Mouse (Mus musculus) megakaryocyte, embryonic 14.5 days (primary cell): ENCODE measurements around the gene Serpina9. TPM values are rescaled to one million over a fixed set of nuclear protein-coding genes. Genes with fewer than 3 reads are reported as not detected.
"Not testable (repeated sequence)": the region's sequence is repeated elsewhere in the genome, so short reads cannot be mapped to it uniquely, and the experiment has no call there.

Experiments used
- H3K27me3 ChIP-seq: replicated peaks from 2 replicates; pipeline ENCODE3; 2012; ENCODE audit warnings: inconsistent platforms
- H3K36me3 ChIP-seq: replicated peaks from 2 replicates; pipeline ENCODE3; 2012; ENCODE audit warnings: low read length, inconsistent platforms, mixed read lengths
- H3K4me1 ChIP-seq: 2 replicates; pipeline ENCODE4 v1.6.1; 2012; ENCODE audit warnings: inconsistent platforms
- H3K4me3 ChIP-seq: replicated peaks from 2 replicates; pipeline ENCODE3; 2012; ENCODE audit warnings: moderate library complexity, mild to moderate bottlenecking, inconsistent platforms
- H3K9me3 ChIP-seq: 2 replicates; pipeline ENCODE4 v1.6.1; 2012; ENCODE audit warnings: inconsistent platforms
- FLI1 ChIP-seq: IDR thresholded peaks from 2 replicates; pipeline ENCODE4 v1.6.1; 2012; ENCODE audit warnings: low read length, inconsistent platforms, mixed read lengths
- GATA1 ChIP-seq: IDR thresholded peaks from 3 replicates; pipeline ENCODE4 v1.6.1; 2012; ENCODE audit warnings: mixed read lengths, low read length, inconsistent platforms, borderline replicate concordance
- polyA plus RNA-seq: library from polyadenylated mRNA; stranded (reverse); fragments of >175 nt; gene quantifications from 2 replicates; pipeline ENCODE4 v1.2.3, GENCODE M21; 2012; ENCODE audit warnings: low replicate concordance; ENCODE audit not compliant: insufficient read depth

Gene Serpina9
- polyA plus RNA-seq, 1 experiment = not detected

DNA sequence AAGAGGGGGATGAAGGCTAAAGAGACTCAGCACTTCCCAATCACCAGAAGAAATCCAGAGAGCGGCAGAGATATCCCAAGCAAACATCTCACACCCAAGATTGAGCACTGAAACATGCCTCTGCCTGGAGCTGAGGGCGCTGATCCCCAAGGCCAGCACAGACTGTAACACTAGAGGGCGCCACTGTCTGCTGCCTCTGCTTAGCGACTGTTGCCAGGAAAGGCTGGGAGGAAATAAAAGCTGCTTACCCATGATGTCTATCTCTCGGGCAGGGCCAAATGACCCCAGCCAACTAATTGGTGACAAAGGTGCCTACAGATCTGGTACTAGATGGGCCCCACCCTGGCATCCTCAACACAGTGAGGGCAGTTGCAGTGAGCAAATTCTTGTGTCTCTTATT, 35.7 kb downstream of the Serpina9 start:
- H3K9me3 ChIP-seq = no peaks in the 10 kb centered on the region
- no peak for TF ChIP-seq FLI1
- no peak for TF ChIP-seq GATA1
- H3K36me3 ChIP-seq = no peaks in the 10 kb centered on the region
- H3K4me1 ChIP-seq = no peaks in the 10 kb centered on the region
- H3K27me3 ChIP-seq = no peaks in the 10 kb centered on the region
- no peak overlapping the region for H3K4me3 ChIP-seq

DNA sequence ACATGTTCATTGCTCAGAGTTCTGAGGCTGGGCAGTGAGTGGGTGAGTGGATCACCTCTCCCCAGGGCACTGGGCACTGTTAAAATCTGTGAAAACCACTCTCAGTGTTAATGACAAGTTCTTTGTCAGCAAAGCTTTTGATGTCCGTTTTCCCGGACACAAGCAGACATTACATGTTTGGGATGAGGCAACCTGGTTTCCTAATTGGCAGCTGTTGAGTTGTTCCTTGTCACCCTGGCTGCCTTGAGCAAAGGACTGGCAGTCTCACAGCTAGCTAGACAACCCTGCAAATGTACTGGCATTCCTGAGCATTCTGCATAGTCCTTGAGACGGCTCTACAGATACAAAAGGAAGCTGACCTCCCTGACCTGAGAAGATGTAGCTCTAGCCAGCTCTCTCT, 36.5 kb downstream of the Serpina9 start:
- Histone ChIP-seq H3K4me1 (no peaks in the 10 kb centered on the region), H3K27me3 (no peaks in the 10 kb centered on the region), H3K36me3 (no peaks in the 10 kb centered on the region), H3K4me3 (no peak overlapping the region), H3K9me3 (0 out of 2 replicates have a peak, but pooled peaks cover 4% of the 10 kb centered on the region)
- no peak for TF ChIP-seq GATA1
- no peak for TF ChIP-seq FLI1

DNA sequence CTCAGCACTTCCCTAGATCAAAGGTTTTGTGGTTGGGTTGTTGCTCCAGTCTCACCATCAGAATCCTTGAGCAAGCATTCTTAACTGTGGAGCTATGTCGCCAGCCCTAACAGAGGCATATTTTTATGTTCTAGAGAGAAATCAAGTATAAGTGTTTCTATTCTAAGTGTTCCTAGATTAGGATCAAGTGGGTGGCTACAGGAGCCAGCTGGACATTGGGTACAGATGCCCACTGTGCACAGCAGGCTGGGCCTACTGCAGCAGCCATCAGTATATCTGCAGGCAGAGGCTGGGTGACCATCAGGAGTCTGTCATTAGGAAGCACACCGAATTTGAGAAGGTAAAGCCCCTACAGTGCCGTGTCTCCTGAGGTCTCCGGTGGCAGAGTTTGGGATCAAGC, 42.5 kb downstream of the Serpina9 start:
- Histone ChIP-seq H3K27me3 (no peaks in the 10 kb centered on the region), H3K4me3 (no peak overlapping the region), H3K9me3 (peaks cover 19% of the 10 kb centered on the region), H3K36me3 (no peaks in the 10 kb centered on the region), H3K4me1 (no peaks in the 10 kb centered on the region)
- TF ChIP-seq GATA1 (no peak), FLI1 (no peak)

DNA sequence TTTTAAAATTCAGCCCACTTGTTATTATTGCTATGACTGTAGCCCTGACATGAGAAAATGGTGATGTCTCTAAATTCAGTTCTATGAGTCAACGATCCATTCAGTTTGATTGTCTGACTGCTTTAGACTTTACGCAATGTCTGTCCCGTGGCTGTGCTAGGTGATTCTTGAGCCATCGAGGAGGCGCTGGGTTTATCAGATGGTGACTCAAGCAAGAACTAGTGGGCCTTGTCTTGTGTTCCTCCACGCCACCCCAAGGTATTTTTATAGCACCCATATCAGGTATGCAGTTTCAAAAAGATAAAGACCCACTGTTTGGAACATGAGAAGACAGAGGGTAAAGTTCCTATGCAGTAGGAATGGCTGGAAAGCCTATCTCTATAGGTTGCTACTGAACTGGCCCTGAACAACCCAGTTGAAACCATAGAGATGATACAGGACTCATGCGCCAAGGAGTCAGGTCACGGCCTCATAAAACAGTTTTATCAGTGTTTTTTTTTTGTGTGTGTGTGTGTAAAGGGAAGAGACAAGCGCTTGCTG, 43.9 kb downstream of the Serpina9 start:
- Histone ChIP-seq H3K27me3 (no peaks in the 10 kb centered on the region), H3K9me3 (peaks cover 31% of the 10 kb centered on the region), H3K4me3 (no peak overlapping the region), H3K36me3 (no peaks in the 10 kb centered on the region), H3K4me1 (no peaks in the 10 kb centered on the region)
- TF ChIP-seq GATA1 (no peak), FLI1 (no peak)

DNA sequence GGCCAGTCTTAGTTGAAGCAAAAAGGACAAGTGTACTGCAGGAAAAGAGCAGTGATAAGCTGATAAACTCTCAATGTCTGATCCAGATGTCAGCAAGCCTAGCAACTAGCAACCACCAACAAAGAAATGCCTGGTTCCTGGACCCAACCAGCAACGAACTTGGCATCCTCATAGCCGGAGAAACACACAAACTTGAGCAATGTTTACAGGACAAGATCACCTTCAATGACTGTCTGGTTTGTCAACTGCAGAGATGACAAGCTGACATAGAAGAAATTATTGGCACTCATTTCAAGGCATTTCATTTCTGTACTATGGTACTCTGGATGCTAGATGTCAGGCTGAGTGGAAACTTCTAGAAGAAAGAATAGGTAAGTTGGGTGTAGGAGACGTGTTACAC, 46.8 kb downstream of the Serpina9 start:
- H3K9me3 ChIP-seq = peaks cover 41% of the 10 kb centered on the region
- TF ChIP-seq GATA1 (no peak), FLI1 (no peak)

DNA sequence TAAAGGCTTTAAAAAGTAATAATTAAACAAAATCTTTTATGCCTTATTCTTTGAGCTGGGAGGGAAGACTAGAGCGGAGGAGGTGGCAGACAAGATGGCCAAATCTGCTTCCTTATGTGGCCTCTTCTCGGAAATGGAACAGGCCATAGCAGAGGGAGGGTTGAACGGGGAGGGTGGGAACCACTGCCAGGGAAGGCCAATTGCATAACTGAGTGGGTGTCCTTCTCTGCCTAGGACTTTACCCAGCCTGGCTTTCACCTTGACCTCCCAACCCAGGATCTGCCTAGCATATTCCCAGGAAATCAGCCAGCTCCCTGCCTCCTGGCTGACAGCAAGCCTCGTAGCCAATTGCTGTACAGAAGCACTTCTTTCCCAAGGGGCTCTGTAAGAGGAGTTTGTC, 50.3 kb downstream of the Serpina9 start:
- Histone ChIP-seq H3K9me3 (peaks cover 33% of the 10 kb centered on the region), H3K27me3 (no peaks in the 10 kb centered on the region), H3K36me3 (no peaks in the 10 kb centered on the region), H3K4me1 (no peaks in the 10 kb centered on the region), H3K4me3 (no peak overlapping the region)
- TF ChIP-seq FLI1 = no peak
- TF ChIP-seq GATA1 = no peak

More for the DNA sequence above, 46.8 kb downstream of the Serpina9 start:
- Histone ChIP-seq H3K4me1 (no peaks in the 10 kb centered on the region), H3K27me3 (no peaks in the 10 kb centered on the region), H3K4me3 (no peak overlapping the region), H3K36me3 (no peaks in the 10 kb centered on the region)

DNA sequence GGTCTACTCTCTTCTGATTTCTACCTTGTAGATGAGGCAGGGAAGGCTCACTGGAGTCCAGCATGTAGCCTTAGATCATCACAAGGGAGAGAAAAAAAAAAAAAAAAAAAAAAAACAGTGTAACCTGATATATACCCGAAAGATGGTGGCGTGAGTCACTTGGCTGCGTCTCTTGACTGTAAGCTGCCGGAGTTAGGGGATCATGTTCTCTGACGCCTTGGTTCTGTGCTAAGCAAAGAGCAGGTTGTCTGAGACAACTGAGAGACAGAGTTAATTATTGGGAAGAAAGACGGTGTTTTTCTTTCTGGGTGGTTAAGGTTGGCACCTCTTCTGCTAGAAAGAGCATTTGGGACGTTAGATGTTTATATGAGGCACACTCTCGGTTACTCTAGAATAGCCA, 50.7 kb downstream of the Serpina9 start:
- H3K9me3 ChIP-seq = peaks cover 33% of the 10 kb centered on the region
- H3K4me1 ChIP-seq = no peaks in the 10 kb centered on the region
- TF ChIP-seq GATA1 (no peak), FLI1 (no peak)
- no peaks in the 10 kb centered on the region for H3K27me3 ChIP-seq
- H3K36me3 ChIP-seq = no peaks in the 10 kb centered on the region
- no peak overlapping the region for H3K4me3 ChIP-seq

DNA sequence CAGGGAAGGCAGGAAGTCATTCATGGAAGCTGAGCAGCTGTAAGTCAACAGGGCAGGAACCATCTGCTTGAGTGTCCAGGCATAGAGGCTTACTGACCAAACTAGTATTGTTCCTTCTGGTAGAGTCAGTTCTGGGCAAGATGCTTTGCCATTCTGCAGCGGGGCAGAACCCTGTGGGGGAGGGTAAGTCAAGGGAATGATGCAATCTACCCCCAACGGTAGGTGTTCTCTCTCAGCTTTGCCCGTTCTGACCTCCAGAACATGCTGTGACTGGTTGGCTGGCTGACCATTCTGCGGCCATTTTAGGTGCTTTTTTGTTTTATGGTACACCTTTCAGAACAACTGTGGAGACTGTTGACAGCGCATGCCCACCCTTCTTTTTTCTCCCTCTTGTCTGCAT, 51.2 kb downstream of the Serpina9 start:
- no peaks in the 10 kb centered on the region for H3K27me3 ChIP-seq
- H3K4me1 ChIP-seq = no peaks in the 10 kb centered on the region
- TF ChIP-seq GATA1 (no peak), FLI1 (no peak)
- H3K36me3 ChIP-seq = no peaks in the 10 kb centered on the region
- peaks cover 33% of the 10 kb centered on the region for H3K9me3 ChIP-seq
- no peak overlapping the region for H3K4me3 ChIP-seq

DNA sequence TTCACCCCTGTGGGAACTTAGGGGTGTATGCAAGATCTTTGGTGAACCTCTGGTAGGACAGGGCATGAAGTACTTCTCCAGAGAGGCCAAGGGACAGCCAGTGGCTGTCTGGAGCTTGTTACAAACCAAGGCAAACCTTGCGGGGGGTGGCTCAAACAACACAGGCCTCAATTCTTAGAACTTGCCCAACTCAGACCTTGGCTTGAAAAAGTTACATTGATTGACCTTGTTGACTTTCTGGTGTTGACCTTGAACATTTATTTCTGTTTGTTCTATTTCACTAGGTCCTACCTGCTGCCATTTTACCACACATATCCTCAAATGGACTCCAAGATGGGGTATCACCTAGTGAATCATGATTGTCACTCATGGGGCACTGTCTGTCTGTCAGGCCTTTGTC, 51.8 kb downstream of the Serpina9 start:
- peaks cover 28% of the 10 kb centered on the region for H3K9me3 ChIP-seq
- TF ChIP-seq GATA1 (no peak), FLI1 (no peak)
- no peaks in the 10 kb centered on the region for H3K4me1 ChIP-seq
- no peak overlapping the region for H3K4me3 ChIP-seq
- no peaks in the 10 kb centered on the region for H3K36me3 ChIP-seq
- no peaks in the 10 kb centered on the region for H3K27me3 ChIP-seq

DNA sequence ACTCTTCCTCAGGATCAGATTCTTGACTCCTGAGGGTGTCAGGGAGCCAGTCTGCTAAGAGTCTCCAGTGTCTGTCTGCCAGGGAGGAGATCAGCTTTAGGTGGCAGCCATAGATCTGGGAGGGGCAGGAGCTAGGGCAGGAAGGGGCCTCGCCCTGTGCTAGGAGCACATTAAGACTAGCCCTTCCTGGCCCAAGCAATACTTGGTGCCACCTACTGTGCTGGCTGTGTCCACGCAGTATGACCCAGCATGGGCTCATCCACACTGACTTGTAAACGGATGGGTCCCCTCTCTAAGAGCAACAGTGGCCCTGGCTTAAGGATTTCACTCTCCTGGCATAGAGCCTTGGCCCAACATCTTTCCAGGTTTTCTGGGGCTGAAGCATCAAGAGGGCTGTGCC, 54.8 kb downstream of the Serpina9 start, which contains the start of gene Serpina1e:
Gene Serpina1e (minus strand): TSS at position 178 of the 400 bp plus-strand sequence.
- Histone ChIP-seq H3K36me3 (no peaks in the 10 kb centered on the region), H3K9me3 (peaks cover 14% of the 10 kb centered on the region; the same call in 1 of the 2 replicates), H3K4me1 (no peaks in the 10 kb centered on the region), H3K4me3 (no peak within 1 kb of the TSS), H3K27me3 (no peaks in the 10 kb centered on the region)
- TF ChIP-seq GATA1 = no peak
- TF ChIP-seq FLI1 = no peak

DNA sequence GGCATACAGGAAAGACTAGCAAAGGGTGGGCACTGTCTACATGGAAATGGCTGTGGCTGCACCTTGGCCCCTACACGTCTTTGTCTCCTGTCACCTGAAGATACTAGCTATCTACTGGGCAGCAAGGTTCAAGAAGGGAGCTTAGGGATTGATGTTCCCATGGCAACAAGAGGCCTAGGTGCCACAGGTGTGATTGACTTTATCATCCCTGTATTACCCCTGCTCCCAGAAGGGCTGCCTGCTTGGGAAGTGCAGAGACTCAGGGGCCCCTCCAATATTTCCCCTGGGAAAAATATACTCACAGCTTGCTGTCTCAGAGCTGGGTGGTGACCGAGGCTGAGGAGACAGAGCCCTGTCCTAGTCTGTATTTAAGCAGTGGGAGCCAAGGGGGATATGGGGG, 57.0 kb downstream of the Serpina9 start:
- H3K9me3 ChIP-seq, H3K27me3 ChIP-seq, H3K36me3 ChIP-seq, H3K4me1 ChIP-seq, H3K4me3 ChIP-seq: not testable (repeated sequence)

DNA sequence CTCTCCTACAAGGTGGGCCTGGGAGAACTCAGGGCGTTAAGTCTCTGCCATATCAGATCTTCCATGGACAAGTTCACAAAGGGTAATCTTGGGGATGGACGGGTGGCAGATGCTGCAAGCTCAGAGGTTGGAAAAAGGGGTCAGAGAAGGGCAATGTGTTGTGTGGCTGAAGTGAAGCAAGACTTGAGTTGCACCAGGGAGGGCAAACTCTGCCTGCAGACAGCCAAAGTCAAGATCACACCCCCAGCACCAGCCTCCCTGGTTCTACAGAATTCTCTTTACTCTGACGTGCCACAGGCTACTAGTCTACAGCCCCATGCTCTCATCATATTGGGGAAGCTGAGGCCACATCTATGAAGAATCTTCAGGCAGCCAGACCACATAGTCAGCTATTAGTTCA, 60.6 kb downstream of the Serpina9 start:
- not testable (repeated sequence) for H3K9me3 ChIP-seq, H3K4me3 ChIP-seq, H3K4me1 ChIP-seq, H3K27me3 ChIP-seq, H3K36me3 ChIP-seq
